Mouse (Mus musculus) ES-E14 (cell line): ENCODE measurements around the gene Rara.

Experiments used
- ZC3H11A ChIP-seq: IDR thresholded peaks from 2 replicates; pipeline ENCODE4 v1.6.1; 2012; ENCODE audit warnings: low read depth, mild to moderate bottlenecking, inconsistent platforms, low read length, borderline replicate concordance
- ZNF384 ChIP-seq: IDR thresholded peaks from 2 replicates; pipeline ENCODE4 v1.6.1; 2012; ENCODE audit warnings: low read depth, low read length, inconsistent platforms

DNA sequence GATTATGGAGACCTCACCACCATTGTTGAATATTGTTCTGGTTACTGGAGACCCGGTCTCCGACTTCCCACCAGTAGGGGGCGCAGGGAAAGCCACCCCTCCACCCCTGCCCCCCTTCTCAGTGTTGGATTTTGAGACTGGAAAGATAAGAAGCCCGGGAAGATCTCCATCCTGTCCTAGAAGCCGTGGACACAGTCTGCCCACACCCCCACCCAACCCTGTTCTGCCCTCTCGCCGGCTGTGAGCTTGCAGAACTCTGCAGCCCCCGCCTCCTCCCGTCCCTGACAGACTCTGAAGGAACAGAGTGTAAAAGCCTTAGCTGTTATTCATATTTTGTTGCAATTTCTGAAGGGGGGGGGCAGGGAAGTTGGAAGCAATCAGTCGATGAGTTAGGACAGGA, 26.8 kb downstream of the Rara start:
- TF ChIP-seq ZC3H11A = no peak
- TF ChIP-seq ZNF384 = no peak
